Mouse (Mus musculus): Measurements from ENCODE around the gene B230219D22Rik. TPM values are rescaled to one million over a fixed set of nuclear protein-coding genes. Genes with fewer than 3 reads are reported as not detected.
"Not testable (repeated sequence)": the region's sequence is repeated elsewhere in the genome, so short reads cannot be mapped to it uniquely, and the experiment has no call there.

Gene B230219D22Rik
- polyA plus RNA-seq, 1 experiment from 2014 or later = 74.3 TPM

GRCm38 (mm10) chr13:55683581-55683980, 9.3 kb upstream of the B230219D22Rik start:
- H3K9ac ChIP-seq (ENCODE audit: low read length) = no peak overlapping the region
- no peaks in the 10 kb centered on the region for H3K27me3 ChIP-seq (ENCODE audit: control insufficient read depth, insufficient read depth, low read length)
- no peaks in the 10 kb centered on the region for H3K9me3 ChIP-seq (ENCODE audit: control insufficient read depth, low read length)
- WGBS = 89% methylated on average over 3 of the region's 3 CpGs
- ATAC-seq (replicated peaks; ENCODE audit: low FRiP score) = no peak
- peaks cover 6% of the 10 kb centered on the region; the same call in 1 of the 2 replicates for H3K4me1 ChIP-seq (replicated peaks; ENCODE audit: control insufficient read depth, insufficient read depth, low read length)
- H3K4me2 ChIP-seq (ENCODE audit: low read depth, low read length, severe bottlenecking) = no peak overlapping the region
- no peak overlapping the region for H3K27ac ChIP-seq (ENCODE audit: low read depth, low read length)
- DNase-seq (ENCODE audit: low spot score) = no peak
- no peaks in the 10 kb centered on the region; the same call in 1 of the 2 replicates for H3K36me3 ChIP-seq (ENCODE audit: control insufficient read depth, insufficient read depth, low read length)
- no peak overlapping the region for H3K4me3 ChIP-seq (ENCODE audit: low read depth, low read length)

- Histone ChIP-seq H3K9me3 (ENCODE audit: control insufficient read depth, low read length) (no peaks in the 10 kb centered on the region), H3K4me2 (ENCODE audit: low read depth, low read length, severe bottlenecking) (no peak overlapping the region), H3K4me3 (ENCODE audit: low read depth, low read length) (no peak overlapping the region), H3K36me3 (ENCODE audit: control insufficient read depth, insufficient read depth, low read length) (no peaks in the 10 kb centered on the region), H3K9ac (ENCODE audit: low read length) (no peak overlapping the region), H3K27ac (ENCODE audit: low read depth, low read length) (no peak overlapping the region), H3K4me1 (replicated peaks; ENCODE audit: control insufficient read depth, insufficient read depth, low read length) (peaks cover 6% of the 10 kb centered on the region; the same call in 1 of the 2 replicates), H3K27me3 (ENCODE audit: control insufficient read depth, insufficient read depth, low read length) (no peaks in the 10 kb centered on the region)
- WGBS = 78% methylated on average over 9 of the region's 9 CpGs
- DNase-seq (ENCODE audit: low spot score) (no peak), ATAC-seq (replicated peaks; ENCODE audit: low FRiP score) (no peak)
These were observed 6.8 kb upstream of the B230219D22Rik start for GRCm38 (mm10) chr13:55686107-55686633.

- no peaks in the 10 kb centered on the region for H3K36me3 ChIP-seq (ENCODE audit: control insufficient read depth, insufficient read depth, low read length)
- no peak overlapping the region for H3K4me2 ChIP-seq (ENCODE audit: low read depth, low read length, severe bottlenecking)
- 26% methylated on average over 4 of the region's 4 CpGs for WGBS
- H3K9me3 ChIP-seq (ENCODE audit: control insufficient read depth, low read length) = no peaks in the 10 kb centered on the region
- DNase-seq (ENCODE audit: low spot score) = no peak
- H3K27ac ChIP-seq (ENCODE audit: low read depth, low read length) = peak overlapping the region; percentile 31
- no peaks in the 10 kb centered on the region for H3K27me3 ChIP-seq (ENCODE audit: control insufficient read depth, insufficient read depth, low read length)
- no peak overlapping the region for H3K4me3 ChIP-seq (ENCODE audit: low read depth, low read length)
- 0 out of 2 replicates have a peak overlapping the region, but pooled peaks have one; percentile 5 for H3K9ac ChIP-seq (ENCODE audit: low read length)
- H3K4me1 ChIP-seq (replicated peaks; ENCODE audit: control insufficient read depth, insufficient read depth, low read length) = peaks cover 6% of the 10 kb centered on the region; the same call in 1 of the 2 replicates
- no peak for ATAC-seq (replicated peaks; ENCODE audit: low FRiP score)
These were observed 4.9 kb upstream of the B230219D22Rik start for GRCm38 (mm10) chr13:55687927-55688602.

- Histone ChIP-seq H3K36me3 (ENCODE audit: control insufficient read depth, insufficient read depth, low read length) (no peaks in the 10 kb centered on the region), H3K4me1 (replicated peaks; ENCODE audit: control insufficient read depth, insufficient read depth, low read length) (peaks cover 3% of the 10 kb centered on the region; the same call in 1 of the 2 replicates), H3K4me2 (ENCODE audit: low read depth, low read length, severe bottlenecking) (peak overlapping the region; percentile 78), H3K4me3 (ENCODE audit: low read depth, low read length) (peak overlapping the region; percentile 98), H3K9ac (ENCODE audit: low read length) (peak overlapping the region; percentile 100), H3K27ac (ENCODE audit: low read depth, low read length) (peak overlapping the region; percentile 95), H3K27me3 (ENCODE audit: control insufficient read depth, insufficient read depth, low read length) (no peaks in the 10 kb centered on the region), H3K9me3 (ENCODE audit: control insufficient read depth, low read length) (no peaks in the 10 kb centered on the region)
- under 1% methylated on average over 44 of the region's 70 CpGs for WGBS
- ATAC-seq (replicated peaks; ENCODE audit: low FRiP score) = peak; percentile 70
- peak; percentile 73 for DNase-seq (ENCODE audit: low spot score)
These were observed 358 bp downstream of the B230219D22Rik start for GRCm38 (mm10) chr13:55693243-55693721.

GRCm38 (mm10) chr13:55694110-55694509, 1.2 kb downstream of the B230219D22Rik start:
- H3K4me1 ChIP-seq (replicated peaks; ENCODE audit: control insufficient read depth, insufficient read depth, low read length) = peaks cover 3% of the 10 kb centered on the region; the same call in 1 of the 2 replicates
- no peak overlapping the region for H3K27ac ChIP-seq (ENCODE audit: low read depth, low read length)
- no peaks in the 10 kb centered on the region for H3K27me3 ChIP-seq (ENCODE audit: control insufficient read depth, insufficient read depth, low read length)

GRCm38 (mm10) chr13:55695989-55696388, 3.1 kb downstream of the B230219D22Rik start:
- H3K4me1 ChIP-seq (replicated peaks; ENCODE audit: control insufficient read depth, insufficient read depth, low read length); H3K9ac ChIP-seq (ENCODE audit: low read length); DNase-seq (ENCODE audit: low spot score); ATAC-seq (replicated peaks; ENCODE audit: low FRiP score); H3K9me3 ChIP-seq (ENCODE audit: control insufficient read depth, low read length); H3K4me3 ChIP-seq (ENCODE audit: low read depth, low read length); H3K27me3 ChIP-seq (ENCODE audit: control insufficient read depth, insufficient read depth, low read length); H3K27ac ChIP-seq (ENCODE audit: low read depth, low read length); H3K4me2 ChIP-seq (ENCODE audit: low read depth, low read length, severe bottlenecking): not testable (repeated sequence)
- H3K36me3 ChIP-seq (ENCODE audit: control insufficient read depth, insufficient read depth, low read length) = peaks cover 11% of the 10 kb centered on the region
- no CpG with 5 or more reads among the region's 3 CpGs for WGBS

More at GRCm38 (mm10) chr13:55694110-55694509, 1.2 kb downstream of the B230219D22Rik start:
- DNase-seq (ENCODE audit: low spot score) (no peak), ATAC-seq (replicated peaks; ENCODE audit: low FRiP score) (no peak)
- Histone ChIP-seq H3K9ac (ENCODE audit: low read length) (peak overlapping the region; percentile 100), H3K9me3 (ENCODE audit: control insufficient read depth, low read length) (no peaks in the 10 kb centered on the region), H3K4me3 (ENCODE audit: low read depth, low read length) (peak overlapping the region; percentile 98), H3K36me3 (ENCODE audit: control insufficient read depth, insufficient read depth, low read length) (peaks cover 2% of the 10 kb centered on the region; the same call in 1 of the 2 replicates), H3K4me2 (ENCODE audit: low read depth, low read length, severe bottlenecking) (peak overlapping the region; percentile 78)
- 25% methylated on average over 8 of the region's 8 CpGs for WGBS

- Histone ChIP-seq H3K4me2 (ENCODE audit: low read depth, low read length, severe bottlenecking) (no peak overlapping the region), H3K27ac (ENCODE audit: low read depth, low read length) (no peak overlapping the region), H3K4me1 (replicated peaks; ENCODE audit: control insufficient read depth, insufficient read depth, low read length) (no peaks in the 10 kb centered on the region), H3K9me3 (ENCODE audit: control insufficient read depth, low read length) (no peaks in the 10 kb centered on the region; the same call in 1 of the 2 replicates), H3K9ac (ENCODE audit: low read length) (no peak overlapping the region), H3K36me3 (ENCODE audit: control insufficient read depth, insufficient read depth, low read length) (peaks cover 18% of the 10 kb centered on the region), H3K27me3 (ENCODE audit: control insufficient read depth, insufficient read depth, low read length) (no peaks in the 10 kb centered on the region), H3K4me3 (ENCODE audit: low read depth, low read length) (no peak overlapping the region)
- DNase-seq (ENCODE audit: low spot score) (no peak), ATAC-seq (replicated peaks; ENCODE audit: low FRiP score) (no peak)
- WGBS = 93% methylated on average over 4 of the region's 4 CpGs
These were observed 11.4 kb downstream of the B230219D22Rik start for GRCm38 (mm10) chr13:55704301-55704700.

- WGBS = 90% methylated on average over 3 of the region's 3 CpGs
- Histone ChIP-seq H3K4me2 (ENCODE audit: low read depth, low read length, severe bottlenecking) (no peak overlapping the region), H3K9me3 (ENCODE audit: control insufficient read depth, low read length) (no peaks in the 10 kb centered on the region), H3K36me3 (ENCODE audit: control insufficient read depth, insufficient read depth, low read length) (no peaks in the 10 kb centered on the region), H3K4me1 (replicated peaks; ENCODE audit: control insufficient read depth, insufficient read depth, low read length) (no peaks in the 10 kb centered on the region; the same call in 1 of the 2 replicates), H3K9ac (ENCODE audit: low read length) (no peak overlapping the region), H3K27ac (ENCODE audit: low read depth, low read length) (no peak overlapping the region), H3K4me3 (ENCODE audit: low read depth, low read length) (no peak overlapping the region), H3K27me3 (ENCODE audit: control insufficient read depth, insufficient read depth, low read length) (no peaks in the 10 kb centered on the region)
- peak; percentile 47 for DNase-seq (ENCODE audit: low spot score)
- ATAC-seq (replicated peaks; ENCODE audit: low FRiP score) = no peak
These were observed 19.9 kb downstream of the B230219D22Rik start for GRCm38 (mm10) chr13:55712846-55713245.

Data from forebrain, embryonic 11.5 days (tissue).